Mouse (Mus musculus) MEL (cell line): ENCODE measurements at regions not wholly inside any gene's neighbourhood (a gene's known extent, or its start where the extent isn't known, plus 50 kb on each side); places are given as distances from the start of the nearest gene placed in this dataset.

Experiments
- CTCF ChIP-seq, 3 experiments: IDR thresholded peaks in 2 of 3; conservative IDR thresholded peaks in 1 of 3; 2 replicates each; pipeline ENCODE4 v1.5.1; 2011 to 2012; ENCODE audit warnings: low read length in 3 of 3, low read depth in 2 of 3, mild to moderate bottlenecking in 2 of 3, improper control_type of control experiment in 1 of 3, inconsistent platforms in 1 of 3, mixed read lengths in 1 of 3, moderate library complexity in 1 of 3; ENCODE audit not compliant: control insufficient read depth in 1 of 3, insufficient read depth in 1 of 3, poor library complexity in 1 of 3, severe bottlenecking in 1 of 3
- E2F4 ChIP-seq: IDR thresholded peaks from 2 replicates; pipeline ENCODE4 v1.6.1; 2011; ENCODE audit warnings: low read depth, low read length, improper control_type of control experiment, borderline replicate concordance
- EP300 ChIP-seq, 2 experiments: IDR thresholded peaks; 2 replicates each; pipeline ENCODE4 v1.6.1; 2011; ENCODE audit warnings: improper control_type of control experiment in 2 of 2, low read length in 2 of 2, low read depth in 1 of 2, mild to moderate bottlenecking in 1 of 2
- GABPA ChIP-seq: IDR thresholded peaks from 2 replicates; pipeline ENCODE4 v1.6.1; 2012; ENCODE audit warnings: low read depth, mild to moderate bottlenecking, inconsistent platforms, low read length, improper control_type of control experiment, moderate library complexity
- HCFC1 ChIP-seq: IDR thresholded peaks from 2 replicates; pipeline ENCODE4 v1.6.1; 2012; ENCODE audit warnings: low read depth, mild to moderate bottlenecking, inconsistent platforms, low read length, improper control_type of control experiment, moderate library complexity
- NELFE ChIP-seq: IDR thresholded peaks from 2 replicates; pipeline ENCODE4 v1.6.1; 2011; ENCODE audit warnings: low read depth, low read length, improper control_type of control experiment
- POLR2A ChIP-seq, 2 experiments: IDR thresholded peaks; 2 replicates each; pipeline ENCODE4 v1.6.1; 2011 to 2012; ENCODE audit warnings: low read length in 2 of 2, mild to moderate bottlenecking in 2 of 2, control low read depth in 1 of 2, improper control_type of control experiment in 1 of 2, low read depth in 1 of 2, moderate library complexity in 1 of 2; ENCODE audit not compliant: control insufficient read depth in 1 of 2, insufficient read depth in 1 of 2, poor library complexity in 1 of 2
- POLR2AphosphoS2 ChIP-seq: IDR thresholded peaks from 2 replicates; pipeline ENCODE4 v1.6.1; 2011; ENCODE audit warnings: low read length, improper control_type of control experiment
- POLR2AphosphoS5 ChIP-seq: IDR thresholded peaks from 2 replicates; pipeline ENCODE4 v1.6.1; 2012; ENCODE audit warnings: low read depth, borderline replicate concordance, mild to moderate bottlenecking, inconsistent platforms, low read length, moderate library complexity, mixed read lengths
- SIN3A ChIP-seq: IDR thresholded peaks from 2 replicates; pipeline ENCODE4 v1.6.1; 2012; ENCODE audit warnings: low read length, improper control_type of control experiment, inconsistent platforms
- TAL1 ChIP-seq: IDR thresholded peaks from 2 replicates; pipeline ENCODE4 v1.6.1; 2012; ENCODE audit warnings: mild to moderate bottlenecking, inconsistent platforms, low read length, moderate library complexity, mixed read lengths
- TBP ChIP-seq: IDR thresholded peaks from 2 replicates; pipeline ENCODE4 v1.8.0; 2011; ENCODE audit warnings: low read depth, low read length, improper control_type of control experiment
- ZC3H11A ChIP-seq: IDR thresholded peaks from 2 replicates; pipeline ENCODE4 v1.6.1; 2012; ENCODE audit warnings: low read depth, mild to moderate bottlenecking, inconsistent platforms, low read length, improper control_type of control experiment

DNA sequence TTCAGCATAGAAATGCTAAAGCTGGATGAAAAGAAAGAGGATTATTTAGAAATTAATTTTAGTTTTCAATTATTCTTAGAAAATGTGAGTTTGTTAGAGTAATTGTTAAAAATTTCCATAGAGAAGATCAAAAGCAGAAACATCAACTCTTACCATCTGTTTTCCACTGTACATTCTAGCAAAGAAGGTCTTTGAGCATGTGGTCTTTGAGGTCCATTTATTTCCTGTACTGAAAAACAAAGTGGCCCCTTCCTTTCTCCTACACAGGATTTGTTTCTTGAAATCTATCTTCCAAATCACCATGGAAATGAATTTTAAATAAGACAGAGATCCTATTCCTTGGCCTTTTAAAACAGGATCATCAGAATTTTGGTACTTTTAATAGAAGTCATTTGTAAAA lies 780.3 kb upstream of the Nudt12 start:
- TF ChIP-seq EP300 (IDR thresholded peaks at IDR 0.05; ENCODE audit: low read depth in 1 of 2, low read length in 2 of 2) (no peak), CTCF (IDR thresholded peaks at IDR 0.05 in 2 of 3, conservative IDR thresholded peaks at IDR 0.05 in 1 of 3; ENCODE audit: control insufficient read depth in 1 of 3, insufficient read depth in 1 of 3, low read depth in 2 of 3, low read length in 3 of 3, poor library complexity in 1 of 3, severe bottlenecking in 1 of 3) (no peak), SIN3A (no peak), TAL1 (no peak), TBP (no peak), ZC3H11A (no peak), GABPA (no peak), POLR2AphosphoS5 (no peak), POLR2AphosphoS2 (no peak), E2F4 (no peak), HCFC1 (no peak), NELFE (no peak), POLR2A (IDR thresholded peaks at IDR 0.05; ENCODE audit: control insufficient read depth in 1 of 2, insufficient read depth in 1 of 2, low read depth in 1 of 2, low read length in 2 of 2, poor library complexity in 1 of 2) (no peak)
